Mouse (Mus musculus) small intestine, adult 2 months (tissue): Measurements from ENCODE around the gene Slc25a1.

Experiments used
- CTCF ChIP-seq: fragments of 200-500 bp; IDR thresholded peaks from 2 replicates; pipeline ENCODE4 v1.5.1; 2012; ENCODE audit warnings: low read depth, mild to moderate bottlenecking, control low read depth, inconsistent platforms, low read length, moderate library complexity, mixed read lengths; ENCODE audit not compliant: insufficient replicate concordance, insufficient read length; ENCODE audit errors: extremely low read depth
- POLR2A ChIP-seq: fragments of 200-500 bp; IDR thresholded peaks from 2 replicates; pipeline ENCODE4 v1.6.1; 2012; ENCODE audit warnings: low read depth, mild to moderate bottlenecking, control low read depth, inconsistent platforms, low read length, moderate library complexity

DNA sequence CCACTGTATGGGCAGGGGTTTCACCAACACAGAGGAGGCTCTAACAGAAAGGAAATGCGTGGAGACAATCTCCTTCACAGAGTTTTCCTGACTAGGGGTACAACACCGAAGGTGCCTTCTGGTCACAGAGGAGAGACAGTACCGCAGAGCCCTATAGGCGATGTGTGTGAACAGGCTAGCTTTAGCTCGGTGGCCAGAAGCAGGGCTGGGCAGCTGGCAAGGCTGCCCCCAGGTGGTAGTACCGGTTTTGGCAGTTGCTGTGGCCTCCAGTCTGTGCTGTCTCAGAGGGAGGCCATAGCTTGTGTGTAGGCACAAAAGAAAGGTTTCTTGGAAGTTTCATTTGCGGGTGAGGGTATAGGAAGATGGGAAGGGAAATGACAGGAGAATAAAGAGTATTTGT, 10.8 kb upstream of the Slc25a1 start:
- TF ChIP-seq POLR2A (no peak), CTCF (peak; percentile 88)
